Mouse (Mus musculus) hindbrain, postnatal 0 days (tissue): ENCODE measurements around the gene Armc6. TPM values are rescaled to one million over a fixed set of nuclear protein-coding genes. Genes with fewer than 3 reads are reported as not detected.
A peak's percentile ranks its signal among the peaks of the same experiment; 100 is the strongest.

Experiments
- ATAC-seq: fragments of 200-750 bp; cut with Nextera tagmentation; 2 replicates; pipeline ENCODE4 v1.8.0; 2017; ENCODE audit warnings: mild to moderate bottlenecking, moderate TSS enrichment, moderate library complexity
- DNase-seq: peaks from one replicate; pipeline ENCODE4 v3.0.0-alpha.2; 2015; ENCODE audit warnings: low spot score
- H3K27ac ChIP-seq: fragments of 300-500 bp; sonication (generic); 2 replicates; pipeline ENCODE4 v1.5.1; 2014; ENCODE audit warnings: mild to moderate bottlenecking
- H3K27me3 ChIP-seq: fragments of 300-500 bp; sonication (generic); 2 replicates; pipeline ENCODE4 v1.6.1; 2014; ENCODE audit warnings: low read length, mixed read lengths; ENCODE audit not compliant: insufficient read depth
- H3K36me3 ChIP-seq: fragments of 300-500 bp; sonication (generic); 2 replicates; pipeline ENCODE4 v1.6.1; 2014; ENCODE audit warnings: low read length, mixed read lengths; ENCODE audit not compliant: insufficient read depth
- H3K4me1 ChIP-seq: fragments of 300-500 bp; sonication (generic); 2 replicates; pipeline ENCODE4 v1.6.1; 2014; ENCODE audit warnings: antibody characterized with exemption, low read length, mixed read lengths; ENCODE audit not compliant: insufficient read depth
- H3K4me2 ChIP-seq: fragments of 300-500 bp; sonication (generic); 2 replicates; pipeline ENCODE4 v1.6.1; 2014; ENCODE audit warnings: low read depth, mild to moderate bottlenecking, low read length, moderate library complexity, mixed read lengths
- H3K4me3 ChIP-seq: fragments of 300-500 bp; sonication (generic); 2 replicates; pipeline ENCODE4 v1.5.1; 2014; ENCODE audit warnings: low read length
- H3K9ac ChIP-seq: fragments of 300-500 bp; sonication (generic); replicated peaks from 2 replicates; pipeline ENCODE4 v1.6.1; 2014; ENCODE audit warnings: mild to moderate bottlenecking, low read length, moderate library complexity, mixed read lengths
- H3K9me3 ChIP-seq: fragments of 300-500 bp; sonication (generic); 2 replicates; pipeline ENCODE4 v1.6.1; 2016; ENCODE audit warnings: low read length, mixed read lengths
- CTCF ChIP-seq: IDR thresholded peaks from 2 replicates; pipeline ENCODE4 v1.5.1; 2016; ENCODE audit warnings: antibody characterized with exemption, control low read depth, low read depth
- WGBS: fragments of 180-500 bp; shearing (Covaris S2); extraction: QIAGEN DNeasy Blood & Tissue Kit; methylation state at CpG from one replicate; pipeline ENCODE4 v1.1.7; 2014; 5-methylcytosine and 5-hydroxymethylcytosine counted together
- polyA plus RNA-seq: library from polyadenylated mRNA; unstranded; fragments of >200 nt; fragmentation: Nextera tagmentation; extraction: Ambion mirVana; gene quantifications from 2 replicates; pipeline ENCODE4 v1.2.1, GENCODE M21; 2015
- total RNA-seq: library from RNA; depleted of rRNA; stranded (reverse); fragments of >200 nt; gene quantifications from 2 replicates; pipeline ENCODE4 v1.2.3, GENCODE M21; 2014

Gene Armc6
- total and polyA plus RNA-seq, 2 experiments from 2014 or later, result 102 to 108 TPM

GRCm38 (mm10) chr8:70276476-70276875, 42.2 kb upstream of the Armc6 start:
- H3K27me3 ChIP-seq, result no peaks in the 10 kb centered on the region
- H3K4me1 ChIP-seq, result no peaks in the 10 kb centered on the region
- H3K9me3 ChIP-seq, result no peaks in the 10 kb centered on the region
- no peak overlapping the region for H3K4me3 ChIP-seq
- no peak for TF ChIP-seq CTCF
- no peak overlapping the region for H3K9ac ChIP-seq
- 92% methylated on average over 3 of the region's 3 CpGs for WGBS
- DNase-seq, result no peak
- H3K27ac ChIP-seq, result no peak overlapping the region
- no peak for ATAC-seq
- no peak overlapping the region for H3K4me2 ChIP-seq
- H3K36me3 ChIP-seq, result no peaks in the 10 kb centered on the region

DNA sequence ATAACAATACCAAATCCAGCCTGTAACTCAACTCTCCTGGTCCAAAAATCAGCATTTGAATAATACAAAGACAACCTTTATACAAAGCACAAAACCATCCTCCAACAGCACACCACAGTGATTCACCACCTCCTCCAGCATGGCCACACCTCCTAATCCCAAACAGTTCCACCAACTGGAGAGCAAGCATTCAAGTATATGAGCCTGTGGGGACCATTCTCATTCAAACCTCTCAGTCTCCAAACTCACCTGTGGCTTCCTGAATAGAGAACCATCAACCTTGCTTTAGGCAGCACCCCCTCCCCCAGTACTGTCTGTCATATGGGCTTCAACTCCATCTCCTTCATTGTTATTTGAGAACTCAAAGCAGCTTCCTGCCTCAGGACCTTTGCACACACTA, 40.1 kb upstream of the Armc6 start:
- H3K4me3 ChIP-seq, result no peak overlapping the region
- no peak overlapping the region for H3K27ac ChIP-seq
- no peak overlapping the region for H3K4me2 ChIP-seq
- no peak for ATAC-seq
- no peaks in the 10 kb centered on the region for H3K4me1 ChIP-seq
- no peaks in the 10 kb centered on the region for H3K9me3 ChIP-seq
- H3K36me3 ChIP-seq, result no peaks in the 10 kb centered on the region
- no peak overlapping the region for H3K9ac ChIP-seq
- no peak for DNase-seq
- H3K27me3 ChIP-seq, result no peaks in the 10 kb centered on the region
- TF ChIP-seq CTCF, result no peak

- Histone ChIP-seq H3K4me3 (no peak overlapping the region), H3K4me1 (no peaks in the 10 kb centered on the region), H3K27ac (no peak overlapping the region), H3K4me2 (no peak overlapping the region), H3K9me3 (no peaks in the 10 kb centered on the region), H3K36me3 (no peaks in the 10 kb centered on the region), H3K27me3 (no peaks in the 10 kb centered on the region), H3K9ac (no peak overlapping the region)
- 60% methylated on average over 3 of the region's 3 CpGs for whole genome bisulfite sequencing
- DNase-seq (no peak), ATAC-seq (no peak)
- no peak for TF ChIP-seq CTCF
Observed at GRCm38 (mm10) chr8:70272949-70273348, 38.7 kb upstream of the Armc6 start.

DNA sequence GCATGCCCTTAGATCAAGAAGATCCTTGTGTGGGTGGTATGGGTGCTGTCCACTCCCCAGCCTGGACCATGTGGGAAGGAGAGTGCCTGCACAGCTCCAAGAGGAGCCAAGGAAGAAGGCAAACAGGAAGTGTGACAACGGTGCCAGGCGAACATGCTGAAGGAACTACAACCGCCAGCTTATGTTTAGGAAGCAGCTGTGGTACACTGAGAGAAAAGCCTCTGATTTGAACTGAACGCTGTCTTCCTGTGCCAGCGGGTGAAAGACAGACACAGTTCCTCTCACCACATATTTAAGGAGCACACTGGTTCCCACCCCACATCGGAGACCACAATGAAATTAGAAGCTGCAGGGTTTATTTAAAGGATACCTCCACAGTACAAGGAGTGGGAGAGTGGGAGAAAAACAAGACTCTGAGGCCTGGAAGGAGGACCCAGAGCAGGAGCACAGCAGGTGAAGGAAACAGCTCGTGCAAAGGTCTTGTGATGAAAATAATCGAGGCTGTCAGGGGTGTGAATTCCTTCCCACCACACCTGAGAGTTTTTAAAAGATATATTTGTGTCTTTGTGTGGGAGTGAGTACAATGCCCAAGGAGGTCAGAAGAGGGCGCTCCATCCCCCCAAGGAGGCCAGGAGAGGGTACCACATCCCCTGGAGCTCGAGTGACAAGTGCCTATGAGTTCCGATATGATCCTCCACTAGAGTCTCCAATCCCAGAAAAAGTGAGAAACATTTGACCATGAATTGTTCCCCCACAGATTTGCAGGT, 34.7 kb upstream of the Armc6 start:
- no peaks in the 10 kb centered on the region for H3K9me3 ChIP-seq
- no peaks in the 10 kb centered on the region for H3K4me1 ChIP-seq
- 52% methylated on average over 11 of the region's 11 CpGs for WGBS
- peak overlapping the region; percentile 45; the same call in 1 of the 2 replicates for H3K27ac ChIP-seq
- TF ChIP-seq CTCF, result peak; percentile 52
- H3K9ac ChIP-seq, result no peak overlapping the region
- DNase-seq, result peak; percentile 18
- ATAC-seq, result peak; percentile 18; the same call in 1 of the 2 replicates
- no peak overlapping the region for H3K4me3 ChIP-seq
- H3K36me3 ChIP-seq, result peaks cover 11% of the 10 kb centered on the region; the same call in 1 of the 2 replicates
- H3K27me3 ChIP-seq, result no peaks in the 10 kb centered on the region
- H3K4me2 ChIP-seq, result no peak overlapping the region

DNA sequence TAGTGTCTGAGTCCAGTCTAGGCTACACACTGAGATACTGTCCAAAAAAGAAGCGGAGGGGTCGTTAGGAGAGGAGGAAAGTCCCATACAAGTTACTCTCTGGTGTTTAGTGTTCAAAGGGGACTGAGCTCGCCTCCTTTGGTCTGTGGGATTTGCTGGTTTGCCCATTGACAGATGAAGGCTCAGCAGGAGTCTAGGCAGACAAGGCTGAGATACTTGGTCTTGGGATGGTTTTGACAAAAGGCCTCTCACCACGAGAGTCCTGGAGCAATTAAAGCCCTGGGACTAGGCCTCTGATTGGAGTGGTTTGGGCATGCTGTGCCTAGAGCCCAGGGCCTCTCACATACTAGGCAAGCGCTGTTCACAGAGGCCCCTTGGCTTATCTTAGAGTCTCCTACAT, 34.0 kb upstream of the Armc6 start:
- peaks cover 16% of the 10 kb centered on the region; the same call in 1 of the 2 replicates for H3K36me3 ChIP-seq
- no peak for TF ChIP-seq CTCF
- DNase-seq (no peak), ATAC-seq (no peak)
- H3K4me1 ChIP-seq, result no peaks in the 10 kb centered on the region
- WGBS, result 39% methylated on average over 5 of the region's 5 CpGs
- no peak overlapping the region for H3K4me3 ChIP-seq
- H3K27me3 ChIP-seq, result no peaks in the 10 kb centered on the region
- H3K27ac ChIP-seq, result peak overlapping the region; percentile 45; the same call in 1 of the 2 replicates
- no peak overlapping the region for H3K9ac ChIP-seq
- H3K4me2 ChIP-seq, result no peak overlapping the region
- no peaks in the 10 kb centered on the region for H3K9me3 ChIP-seq

GRCm38 (mm10) chr8:70267674-70268073, 33.4 kb upstream of the Armc6 start:
- no peak overlapping the region for H3K9ac ChIP-seq
- no peak for TF ChIP-seq CTCF
- no peaks in the 10 kb centered on the region for H3K27me3 ChIP-seq
- H3K9me3 ChIP-seq, result no peaks in the 10 kb centered on the region
- peaks cover 22% of the 10 kb centered on the region for H3K36me3 ChIP-seq
- no peaks in the 10 kb centered on the region for H3K4me1 ChIP-seq
- H3K4me2 ChIP-seq, result no peak overlapping the region
- WGBS, result 90% methylated on average over 3 of the region's 3 CpGs
- ATAC-seq (0 out of 2 replicates have a peak, but pooled peaks have one; percentile 11), DNase-seq (no peak)
- H3K27ac ChIP-seq, result no peak overlapping the region
- H3K4me3 ChIP-seq, result no peak overlapping the region

DNA sequence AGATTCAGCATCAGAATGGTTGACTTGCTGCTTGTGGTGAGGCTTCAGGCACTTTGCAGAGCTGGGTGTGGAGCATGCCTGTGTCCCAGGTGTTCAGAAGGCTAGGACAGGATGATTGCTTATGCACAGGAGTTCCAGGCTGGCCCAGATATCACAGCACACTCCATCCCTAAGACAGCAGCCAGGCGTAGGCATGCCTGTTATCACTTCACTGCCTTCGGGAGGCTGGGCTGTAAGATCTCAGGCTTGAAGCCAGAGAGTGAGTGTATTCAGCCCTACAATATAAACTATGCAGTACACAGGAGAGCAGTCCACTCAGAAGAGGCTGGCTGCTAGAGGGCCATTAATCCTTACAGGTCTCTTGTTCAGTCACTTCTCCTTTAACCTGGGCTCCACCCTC, 24.8 kb upstream of the Armc6 start:
- WGBS, result 86% methylated on average over 2 of the region's 2 CpGs
- Histone ChIP-seq H3K9me3 (no peaks in the 10 kb centered on the region), H3K27ac (no peak overlapping the region), H3K27me3 (no peaks in the 10 kb centered on the region), H3K36me3 (peaks cover 79% of the 10 kb centered on the region), H3K4me1 (no peaks in the 10 kb centered on the region), H3K9ac (no peak overlapping the region), H3K4me2 (no peak overlapping the region), H3K4me3 (no peak overlapping the region)
- ATAC-seq (no peak), DNase-seq (no peak)
- no peak for TF ChIP-seq CTCF
